Mouse (Mus musculus) forebrain, embryonic 10.5 days (tissue): Measurements from ENCODE around the gene Paip2b. TPM values are rescaled to one million over a fixed set of nuclear protein-coding genes. Genes with fewer than 3 reads are reported as not detected.
"Not testable (repeated sequence)": the region's sequence is repeated elsewhere in the genome, so short reads cannot be mapped to it uniquely, and the experiment has no call there.

ENCODE experiments used
- DNase-seq: peaks from one replicate; pipeline ENCODE4 v3.0.0-alpha.2; 2017; ENCODE audit warnings: low spot score; ENCODE audit errors: extremely low spot score
- H3K27ac ChIP-seq: fragments of 300-500 bp; sonication (generic); 2 replicates; pipeline ENCODE4 v1.5.1; 2016; ENCODE audit warnings: mild to moderate bottlenecking
- H3K27me3 ChIP-seq: fragments of 300-500 bp; sonication (generic); 2 replicates; pipeline ENCODE4 v1.6.1; 2016; ENCODE audit warnings: mild to moderate bottlenecking; ENCODE audit not compliant: poor library complexity, severe bottlenecking
- H3K36me3 ChIP-seq: fragments of 300-500 bp; sonication (generic); replicated peaks from 2 replicates; pipeline ENCODE4 v1.6.1; 2016; ENCODE audit warnings: mild to moderate bottlenecking, moderate library complexity
- H3K4me1 ChIP-seq: fragments of 300-500 bp; sonication (generic); 2 replicates; pipeline ENCODE4 v1.6.1; 2016
- H3K4me3 ChIP-seq: fragments of 300-500 bp; sonication (generic); 2 replicates; pipeline ENCODE4 v1.5.1; 2016; ENCODE audit warnings: mild to moderate bottlenecking, moderate library complexity
- H3K9me3 ChIP-seq: fragments of 300-500 bp; sonication (generic); 2 replicates; pipeline ENCODE4 v1.6.1; 2016; ENCODE audit warnings: mild to moderate bottlenecking, moderate library complexity
- WGBS: fragments of 180-500 bp; shearing (Covaris S2); methylation state at CpG from one replicate; pipeline ENCODE4 v1.1.7; 2016; 5-methylcytosine and 5-hydroxymethylcytosine counted together
- polyA plus RNA-seq: library from polyadenylated mRNA; unstranded; fragments of >200 nt; fragmentation: Nextera tagmentation; extraction: Ambion mirVana; gene quantifications from 2 replicates; pipeline ENCODE4 v1.2.1, GENCODE M21; 2016

The Paip2b gene
- polyA plus RNA-seq, 1 experiment from 2014 or later, result 22.7 TPM

- no peak overlapping the region for H3K4me3 ChIP-seq
- 69% methylated on average over 4 of the region's 4 CpGs for WGBS
- H3K4me1 ChIP-seq, result peaks cover 35% of the 10 kb centered on the region
- H3K27ac ChIP-seq, result no peak overlapping the region
- H3K27me3 ChIP-seq, result no peaks in the 10 kb centered on the region
- H3K36me3 ChIP-seq, result no peaks in the 10 kb centered on the region
- DNase-seq, result no peak
- H3K9me3 ChIP-seq, result no peaks in the 10 kb centered on the region
Measured at GRCm38 (mm10) chr6:83791251-83791890, 40.2 kb downstream of the Paip2b start.

- 93% methylated on average over 5 of the region's 5 CpGs for WGBS
- H3K36me3 ChIP-seq, result not testable (repeated sequence)
Measured at GRCm38 (mm10) chr6:83790533-83790932, 41.0 kb downstream of the Paip2b start.

DNA sequence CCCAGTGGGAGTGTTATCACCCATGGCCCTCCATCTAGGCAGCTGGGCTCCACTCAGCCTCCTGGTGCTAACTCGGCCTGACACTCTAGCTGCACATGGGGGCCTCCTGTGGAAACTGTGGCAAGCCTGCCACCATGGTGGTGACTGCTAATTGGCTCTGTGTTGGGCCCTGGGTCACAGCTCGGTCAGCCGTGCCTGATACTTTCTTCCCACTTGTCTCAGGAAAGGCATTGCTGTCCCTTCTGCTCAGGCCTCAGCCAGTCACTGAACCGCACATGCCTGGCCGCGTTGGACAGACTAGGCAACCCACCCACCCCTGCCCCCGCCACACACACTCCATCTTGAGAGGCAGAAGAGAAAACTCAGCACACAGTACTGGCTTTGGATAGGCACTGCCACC is 43.0 kb downstream of the Paip2b start:
- peak; percentile 24 for DNase-seq
- H3K4me1 ChIP-seq, result peaks cover 14% of the 10 kb centered on the region
- peak overlapping the region; percentile 11; the same call in 1 of the 2 replicates for H3K27ac ChIP-seq
- H3K36me3 ChIP-seq, result no peaks in the 10 kb centered on the region
- no peaks in the 10 kb centered on the region for H3K27me3 ChIP-seq
- WGBS, result 45% methylated on average over 7 of the region's 7 CpGs
- H3K9me3 ChIP-seq, result no peaks in the 10 kb centered on the region
- H3K4me3 ChIP-seq, result no peak overlapping the region

More at GRCm38 (mm10) chr6:83790533-83790932, 41.0 kb downstream of the Paip2b start:
- H3K27me3 ChIP-seq, H3K9me3 ChIP-seq, H3K4me3 ChIP-seq, H3K27ac ChIP-seq, DNase-seq: not testable (repeated sequence)
- H3K4me1 ChIP-seq, result peaks cover 32% of the 10 kb centered on the region

DNA sequence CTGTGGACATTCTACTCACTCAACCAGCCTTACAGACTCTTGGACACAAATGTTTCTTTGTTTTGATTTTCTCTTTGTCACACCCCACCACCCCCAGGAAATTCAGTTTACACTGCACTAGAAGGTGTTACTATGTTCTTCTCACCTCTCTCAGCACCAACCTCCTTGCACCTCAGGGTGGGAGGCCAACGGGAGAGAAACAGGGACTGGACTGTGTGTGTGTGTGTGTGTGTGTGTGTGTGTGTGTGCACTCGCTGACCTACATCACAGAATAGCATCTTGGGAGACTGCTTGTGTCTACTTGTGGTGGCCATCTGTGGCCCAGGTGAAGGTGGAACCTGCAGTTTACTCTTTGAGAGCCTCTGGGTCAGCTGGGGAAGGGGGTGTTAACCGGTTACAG is 45.1 kb downstream of the Paip2b start:
- H3K27me3 ChIP-seq, result no peaks in the 10 kb centered on the region
- no peaks in the 10 kb centered on the region for H3K9me3 ChIP-seq
- H3K4me1 ChIP-seq, result peaks cover 13% of the 10 kb centered on the region
- DNase-seq, result no peak
- no peak overlapping the region for H3K27ac ChIP-seq
- no peaks in the 10 kb centered on the region for H3K36me3 ChIP-seq
- H3K4me3 ChIP-seq, result no peak overlapping the region
- 80% methylated on average over 3 of the region's 3 CpGs for WGBS

DNA sequence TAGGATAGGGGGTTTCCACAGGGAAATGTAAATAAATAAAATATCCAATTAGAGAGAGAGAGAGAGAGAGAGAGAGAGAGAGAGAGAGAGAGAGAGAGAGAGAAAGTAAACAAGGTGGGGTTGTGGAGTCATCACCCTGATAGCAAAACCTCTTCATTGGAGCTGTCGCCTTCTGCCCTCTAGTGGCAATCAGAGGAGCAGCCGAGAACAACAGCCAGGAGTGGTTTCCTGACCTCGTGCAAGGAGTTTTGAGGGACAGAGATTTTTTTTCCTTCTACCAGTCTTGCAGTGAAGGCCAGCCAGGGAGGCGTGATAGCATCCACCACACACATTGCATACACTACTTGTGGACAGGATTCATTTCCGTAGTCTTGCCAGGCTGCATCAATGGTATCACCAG is 52.5 kb downstream of the Paip2b start:
- Histone ChIP-seq H3K27me3 (no peaks in the 10 kb centered on the region), H3K4me1 (peaks cover 20% of the 10 kb centered on the region), H3K27ac (no peak overlapping the region), H3K9me3 (no peaks in the 10 kb centered on the region), H3K4me3 (no peak overlapping the region), H3K36me3 (no peaks in the 10 kb centered on the region)
- peak; percentile 42 for DNase-seq
- WGBS, result 10% methylated on average over 5 of the region's 5 CpGs

- no peaks in the 10 kb centered on the region for H3K9me3 ChIP-seq
- H3K27ac ChIP-seq, result no peak overlapping the region
- H3K36me3 ChIP-seq, result peaks cover 4% of the 10 kb centered on the region; the same call in 1 of the 2 replicates
- WGBS, result 84% methylated on average over 7 of the region's 7 CpGs
- DNase-seq, result no peak
- H3K4me3 ChIP-seq, result no peak overlapping the region
- H3K4me1 ChIP-seq, result peaks cover 27% of the 10 kb centered on the region
- no peaks in the 10 kb centered on the region for H3K27me3 ChIP-seq
Measured at GRCm38 (mm10) chr6:83778306-83778705, 53.2 kb downstream of the Paip2b start.

DNA sequence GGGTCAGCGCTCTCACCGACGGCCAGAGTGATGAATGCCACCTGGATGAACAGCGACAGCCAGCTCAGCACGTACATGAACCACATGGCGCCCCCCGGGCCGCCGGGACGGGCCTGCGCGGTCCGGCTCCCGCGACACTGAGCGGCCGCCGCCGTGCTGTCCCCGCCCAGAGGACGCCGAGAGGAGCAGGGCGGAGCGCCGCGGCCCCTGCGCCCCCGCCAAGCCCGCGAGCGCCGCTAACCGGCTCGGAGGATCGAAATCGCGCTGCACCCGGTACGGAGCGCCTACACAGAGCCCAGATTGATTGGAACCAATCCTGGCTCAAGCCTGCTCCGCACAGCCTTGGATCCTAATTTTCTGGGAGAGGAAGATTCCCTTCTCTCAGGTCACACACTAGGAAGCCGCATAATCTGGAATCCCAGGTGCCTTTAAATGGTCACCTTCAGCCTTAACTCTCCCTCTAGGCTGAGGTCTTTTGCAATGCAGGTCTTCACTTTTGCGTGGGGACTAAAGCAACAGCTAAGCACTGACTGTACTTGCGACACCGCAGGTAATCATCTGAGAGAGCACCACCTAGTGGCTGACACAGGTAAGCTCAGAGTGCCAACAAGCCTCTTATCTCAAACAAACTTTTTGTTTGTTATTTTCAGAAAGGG is 55.8 kb downstream of the Paip2b start, which contains the start of gene Tex261:
Tex261 (minus strand) TSS at position 176 of the 656 bp plus-strand sequence.
- H3K9me3 ChIP-seq, result no peaks in the 10 kb centered on the region
- peak within 1 kb of the TSS; percentile 91 for H3K27ac ChIP-seq
- H3K27me3 ChIP-seq, result no peaks in the 10 kb centered on the region
- H3K4me3 ChIP-seq, result peak within 1 kb of the TSS; percentile 93
- peaks cover 27% of the 10 kb centered on the region for H3K4me1 ChIP-seq
- WGBS, result under 1% methylated on average over 45 of the region's 45 CpGs
- H3K36me3 ChIP-seq, result peaks cover 30% of the 10 kb centered on the region
- peak; percentile 88 for DNase-seq

- peaks cover 38% of the 10 kb centered on the region for H3K36me3 ChIP-seq
- peak overlapping the region; percentile 93 for H3K4me3 ChIP-seq
- H3K9me3 ChIP-seq, result no peaks in the 10 kb centered on the region
- H3K4me1 ChIP-seq, result peaks cover 27% of the 10 kb centered on the region
- DNase-seq, result no peak
- no peaks in the 10 kb centered on the region for H3K27me3 ChIP-seq
- H3K27ac ChIP-seq, result peak overlapping the region; percentile 91
- 2% methylated on average over 14 of the region's 14 CpGs for WGBS
Measured at GRCm38 (mm10) chr6:83774781-83775563, 56.6 kb downstream of the Paip2b start.

GRCm38 (mm10) chr6:83774126-83774525 is 57.4 kb downstream of the Paip2b start:
- 72% methylated on average over 9 of the region's 9 CpGs for WGBS
- no peaks in the 10 kb centered on the region for H3K9me3 ChIP-seq

DNA sequence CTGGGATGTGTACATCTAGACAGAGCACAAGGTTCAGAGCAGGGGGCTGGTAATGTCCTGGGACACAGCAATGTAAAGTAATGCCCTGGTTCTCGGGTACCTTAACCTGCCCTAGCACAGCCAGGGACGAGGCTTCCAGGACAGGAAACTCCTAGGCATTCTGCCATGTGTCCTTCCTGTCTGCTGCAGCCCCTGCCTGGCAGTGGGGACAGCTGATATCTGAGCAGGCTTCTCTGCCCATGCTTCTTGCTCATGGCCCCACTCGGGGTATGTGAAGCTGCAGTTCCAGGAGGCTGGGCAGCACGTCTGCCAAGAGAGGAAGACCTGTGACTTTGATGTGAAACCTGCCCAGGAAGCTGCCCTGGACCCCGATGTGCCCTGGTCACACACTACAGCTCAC is 63.1 kb downstream of the Paip2b start:
- Histone ChIP-seq H3K36me3 (peaks cover 60% of the 10 kb centered on the region), H3K9me3 (no peaks in the 10 kb centered on the region), H3K4me1 (peaks cover 2% of the 10 kb centered on the region), H3K4me3 (no peak overlapping the region), H3K27ac (no peak overlapping the region), H3K27me3 (peaks cover 18% of the 10 kb centered on the region)
- DNase-seq, result no peak
- 85% methylated on average over 5 of the region's 5 CpGs for WGBS

More at GRCm38 (mm10) chr6:83774126-83774525, 57.4 kb downstream of the Paip2b start:
- Histone ChIP-seq H3K4me3 (peak overlapping the region; percentile 93), H3K27me3 (no peaks in the 10 kb centered on the region), H3K27ac (no peak overlapping the region), H3K36me3 (peaks cover 46% of the 10 kb centered on the region), H3K4me1 (peaks cover 27% of the 10 kb centered on the region)
- DNase-seq, result no peak

GRCm38 (mm10) chr6:83766982-83767381 is 64.6 kb downstream of the Paip2b start:
- Histone ChIP-seq H3K36me3 (peaks cover 45% of the 10 kb centered on the region), H3K4me1 (peaks cover 14% of the 10 kb centered on the region), H3K4me3 (no peak overlapping the region), H3K27me3 (peaks cover 33% of the 10 kb centered on the region), H3K9me3 (no peaks in the 10 kb centered on the region), H3K27ac (no peak overlapping the region)
- no peak for DNase-seq
- 92% methylated on average over 3 of the region's 3 CpGs for WGBS

- Histone ChIP-seq H3K4me1 (peaks cover 19% of the 10 kb centered on the region), H3K27ac (no peak overlapping the region), H3K9me3 (no peaks in the 10 kb centered on the region), H3K4me3 (peak overlapping the region; percentile 48), H3K36me3 (peaks cover 5% of the 10 kb centered on the region; the same call in 1 of the 2 replicates), H3K27me3 (peaks cover 73% of the 10 kb centered on the region)
- peak; percentile 48 for DNase-seq
- WGBS, result 1% methylated on average over 35 of the region's 35 CpGs
Measured at GRCm38 (mm10) chr6:83762880-83763431, 68.6 kb downstream of the Paip2b start.
